In genomic region chr13:92131384-92132150, GRCm38 (mm10) we compare ENCODE assay signal across 8 mouse cellular contexts. TPM values are rescaled to one million over a fixed set of nuclear protein-coding genes. Genes with fewer than 3 reads are reported as not detected.
DNase-seq lines count a peak whose midpoint lies in the region; ATAC-seq and TF ChIP-seq lines count a peak whose summit lies in the region.

Gene Rasgrf2 (minus strand): TSS chr13:92131656.

- H3K9me3 ChIP-seq in forebrain, embryonic 13.5 days (replicated peaks), result no peaks in the 10 kb centered on the region

- peak; percentile 96 for ATAC-seq in forebrain, embryonic 13.5 days
- ATAC-seq in CD4-positive, CD25-positive, alpha-beta regulatory T cell, adult 4 months, result no peak

- no peak for TF ChIP-seq CTCF in lung, adult 2 months (IDR thresholded peaks at IDR 0.05; ENCODE audit: insufficient read depth, low read length)

- H3K27ac ChIP-seq in forebrain, embryonic 13.5 days, result no peak within 1 kb of the TSS

- peak within 1 kb of the TSS; percentile 95 for H3K4me2 ChIP-seq in forebrain, embryonic 13.5 days

- TF ChIP-seq POLR2A in lung, adult 2 months (IDR thresholded peaks at IDR 0.05; ENCODE audit: borderline replicate concordance, extremely low read depth, low read depth, low read length), result no peak

- peak within 1 kb of the TSS; percentile 55 for H3K4me3 ChIP-seq in forebrain, embryonic 13.5 days
- peak within 1 kb of the TSS; percentile 50 for H3K4me3 ChIP-seq in lung, adult 2 months (replicated peaks; ENCODE audit: extremely low read depth, low read depth, low read length)

- H3K9ac ChIP-seq in forebrain, embryonic 13.5 days, result peak within 1 kb of the TSS; percentile 58

- H3K36me3 ChIP-seq in forebrain, embryonic 13.5 days (ENCODE audit: poor library complexity, severe bottlenecking), result no peaks in the 10 kb centered on the region

- H3K27me3 ChIP-seq in forebrain, embryonic 13.5 days, result peaks cover 25% of the 10 kb centered on the region

- peak; percentile 25 for DNase-seq in thymus, postnatal 4 days
- DNase-seq in thymus, postnatal 25 days, result no peak
- DNase-seq in heart, postnatal 36 days, result peak; percentile 34 to 45
- DNase-seq in layer of hippocampus, adult 8-10 months (ENCODE audit: low spot score in 2 of 2), result peak; percentile 32 to 59
- DNase-seq in lung, adult 2 months, result peak; percentile 35
- peak; percentile 67 for DNase-seq in right cerebral cortex, adult 18-20 months

- peaks cover 13% of the 10 kb centered on the region for H3K4me1 ChIP-seq in forebrain, embryonic 13.5 days
- no peaks in the 10 kb centered on the region; the same call in none of the 2 replicates for H3K4me1 ChIP-seq in lung, adult 2 months (ENCODE audit: control insufficient read depth, insufficient read depth, low read length)

- WGBS in forebrain, embryonic 13.5 days, result 1% methylated on average over 67 of the region's 70 CpGs
- 3% methylated on average over 70 of the region's 70 CpGs for WGBS in lung, adult 2 months

- intact Hi-C loops in heart, postnatal 36 days (cut with DNase I), result loop anchor here (5.0 kb wide), 1 partner anchor 34 kb away; no protein-coding TSS in a partner anchor

RNA-seq across cellular contexts. Expression of gene Rasgrf2, which starts in this region (rescaled TPM):
- polyA plus RNA-seq in forebrain, embryonic 13.5 days (2015; fragmentation: Nextera tagmentation; extraction: Ambion mirVana), result 0.57 and 0.97 TPM in 2 replicates
- 1 to 10 TPM; 7.0 to 9.7 TPM for total RNA-seq in heart, postnatal 36 days (2021)
- 100 to 1,000 TPM; 114 to 117 (median 115) TPM for total RNA-seq in layer of hippocampus, adult 8-10 months (2022)
- 17.3 and 20.8 TPM in 2 replicates for polyA plus RNA-seq in lung, adult 2 months (2012; rRNA removed)
- 1 to 10 TPM; 3.4 to 6.7 TPM for polyA plus RNA-seq in CD4-positive, CD25-positive, alpha-beta regulatory T cell, adult 4 months (2017; shearing (Covaris generic))

Comparison
In these comparisons a context has a peak if more than half of its experiments do, and no peak if none do; other contexts are left out.
1. RNA of gene Rasgrf2 (total RNA-seq): 114 to 117 TPM in layer of hippocampus, adult 8-10 months; 7.0 to 9.7 TPM in heart, postnatal 36 days; every median in the first group is over 10 times any median in the second.
2. Peak in ATAC-seq, H3K4me3 ChIP-seq, H3K9ac ChIP-seq and H3K4me2 ChIP-seq in forebrain, embryonic 13.5 days; RNA of the gene not detected or under 1 TPM.